Mouse (Mus musculus) MEL (cell line): Measurements from ENCODE around the gene Man2a1. TPM values are rescaled to one million over a fixed set of nuclear protein-coding genes. Genes with fewer than 3 reads are reported as not detected.

Experiments
- DNase-seq: peaks from one replicate; pipeline ENCODE4 v3.0.0; 2011; ENCODE audit warnings: low read depth, low spot score
- H3K27ac ChIP-seq: 2 replicates; pipeline ENCODE4 v1.5.1; 2012; ENCODE audit warnings: low read depth, mild to moderate bottlenecking, control low read depth, low read length, moderate library complexity; ENCODE audit not compliant: control insufficient read depth
- H3K27me3 ChIP-seq, 2 experiments: fragments of 150-350 bp in 1 of 2; sonication (generic) in 1 of 2; 2 replicates each; pipeline ENCODE4 v1.6.1; 2012; ENCODE audit warnings: low read length in 2 of 2, mild to moderate bottlenecking in 2 of 2, improper control_type of control experiment in 1 of 2, moderate library complexity in 1 of 2; ENCODE audit not compliant: insufficient read depth in 2 of 2, control insufficient read depth in 1 of 2
- H3K36me3 ChIP-seq, 2 experiments: 2 replicates each; pipeline ENCODE4 v1.6.1; 2012 to 2014; ENCODE audit warnings: low read length in 2 of 2, improper control_type of control experiment in 1 of 2, inconsistent platforms in 1 of 2, mild to moderate bottlenecking in 1 of 2; ENCODE audit not compliant: insufficient read depth in 2 of 2, control insufficient read depth in 1 of 2
- H3K4me1 ChIP-seq, 2 experiments: fragments of 150-350 bp in 1 of 2; sonication (generic) in 1 of 2; 2 replicates each; pipeline ENCODE4 v1.6.1; 2012; ENCODE audit warnings: low read length in 2 of 2, improper control_type of control experiment in 1 of 2, mild to moderate bottlenecking in 1 of 2; ENCODE audit not compliant: insufficient read depth in 2 of 2, control insufficient read depth in 1 of 2
- H3K4me3 ChIP-seq, 2 experiments: fragments of 150-350 bp in 1 of 2; sonication (generic) in 1 of 2; 2 replicates each; pipeline ENCODE4 v1.5.1; 2012; ENCODE audit warnings: low read depth in 2 of 2, low read length in 2 of 2, mild to moderate bottlenecking in 2 of 2, moderate library complexity in 2 of 2, control low read depth in 1 of 2, improper control_type of control experiment in 1 of 2; ENCODE audit not compliant: control insufficient read depth in 1 of 2, insufficient read depth in 1 of 2
- H3K79me2 ChIP-seq: 2 replicates; pipeline ENCODE4 v1.6.1; 2012; ENCODE audit warnings: mild to moderate bottlenecking, low read length, moderate library complexity; ENCODE audit not compliant: control insufficient read depth, poor library complexity, insufficient read depth
- H3K9ac ChIP-seq: 2 replicates; pipeline ENCODE4 v1.6.1; 2012; ENCODE audit warnings: low read depth, mild to moderate bottlenecking, control low read depth, low read length, moderate library complexity; ENCODE audit not compliant: control insufficient read depth, poor library complexity, severe bottlenecking
- H3K9me3 ChIP-seq: fragments of 150-350 bp; sonication (generic); replicated peaks from 2 replicates; pipeline ENCODE4 v1.6.1; 2012; ENCODE audit warnings: mild to moderate bottlenecking, low read length, improper control_type of control experiment, moderate library complexity; ENCODE audit not compliant: insufficient read depth
- BHLHE40 ChIP-seq: IDR thresholded peaks from 2 replicates; pipeline ENCODE4 v1.6.1; 2012; ENCODE audit warnings: low read depth, mild to moderate bottlenecking, inconsistent platforms, low read length, improper control_type of control experiment, borderline replicate concordance
- CHD1 ChIP-seq: IDR thresholded peaks from 2 replicates; pipeline ENCODE4 v1.6.1; 2012; ENCODE audit warnings: low read depth, mild to moderate bottlenecking, inconsistent platforms, low read length, improper control_type of control experiment
- CHD2 ChIP-seq: IDR thresholded peaks from 2 replicates; pipeline ENCODE4 v1.6.1; 2011; ENCODE audit warnings: low read length, improper control_type of control experiment
- CTCF ChIP-seq, 3 experiments: IDR thresholded peaks in 2 of 3; conservative IDR thresholded peaks in 1 of 3; 2 replicates each; pipeline ENCODE4 v1.5.1; 2011 to 2012; ENCODE audit warnings: low read length in 3 of 3, low read depth in 2 of 3, mild to moderate bottlenecking in 2 of 3, improper control_type of control experiment in 1 of 3, inconsistent platforms in 1 of 3, mixed read lengths in 1 of 3, moderate library complexity in 1 of 3; ENCODE audit not compliant: control insufficient read depth in 1 of 3, insufficient read depth in 1 of 3, poor library complexity in 1 of 3, severe bottlenecking in 1 of 3
- E2F4 ChIP-seq: IDR thresholded peaks from 2 replicates; pipeline ENCODE4 v1.6.1; 2011; ENCODE audit warnings: low read depth, low read length, improper control_type of control experiment, borderline replicate concordance
- EP300 ChIP-seq, 2 experiments: IDR thresholded peaks; 2 replicates each; pipeline ENCODE4 v1.6.1; 2011; ENCODE audit warnings: improper control_type of control experiment in 2 of 2, low read length in 2 of 2, low read depth in 1 of 2, mild to moderate bottlenecking in 1 of 2
- ETS1 ChIP-seq: IDR thresholded peaks from 2 replicates; pipeline ENCODE4 v1.6.1; 2012; ENCODE audit warnings: low read depth, mild to moderate bottlenecking, inconsistent platforms, low read length, improper control_type of control experiment, moderate library complexity
- GATA1 ChIP-seq: IDR thresholded peaks from 2 replicates; pipeline ENCODE4 v1.6.1; 2011; ENCODE audit warnings: low read depth, low read length, improper control_type of control experiment
- HCFC1 ChIP-seq: IDR thresholded peaks from 2 replicates; pipeline ENCODE4 v1.6.1; 2012; ENCODE audit warnings: low read depth, mild to moderate bottlenecking, inconsistent platforms, low read length, improper control_type of control experiment, moderate library complexity
- KAT2A ChIP-seq: conservative IDR thresholded peaks from 2 replicates; pipeline ENCODE4 v1.6.1; 2012; ENCODE audit warnings: low read depth, low read length, improper control_type of control experiment, inconsistent platforms
- MAFK ChIP-seq: IDR thresholded peaks from 2 replicates; pipeline ENCODE4 v1.6.1; 2011; ENCODE audit warnings: low read depth, mild to moderate bottlenecking, low read length, improper control_type of control experiment, borderline replicate concordance
- MAX ChIP-seq: IDR thresholded peaks from 2 replicates; pipeline ENCODE4 v1.6.1; 2011; ENCODE audit warnings: low read length, improper control_type of control experiment
- MXI1 ChIP-seq: IDR thresholded peaks from 2 replicates; pipeline ENCODE4 v1.6.1; 2011; ENCODE audit warnings: mild to moderate bottlenecking, low read depth, low read length, improper control_type of control experiment
- NRF1 ChIP-seq: IDR thresholded peaks from 2 replicates; pipeline ENCODE4 v1.6.1; 2014; ENCODE audit warnings: low read depth, mild to moderate bottlenecking, inconsistent platforms, low read length, improper control_type of control experiment, moderate library complexity; ENCODE audit not compliant: poor library complexity, insufficient read depth, severe bottlenecking
- POLR2A ChIP-seq, 2 experiments: IDR thresholded peaks; 2 replicates each; pipeline ENCODE4 v1.6.1; 2011 to 2012; ENCODE audit warnings: low read length in 2 of 2, mild to moderate bottlenecking in 2 of 2, control low read depth in 1 of 2, improper control_type of control experiment in 1 of 2, low read depth in 1 of 2, moderate library complexity in 1 of 2; ENCODE audit not compliant: control insufficient read depth in 1 of 2, insufficient read depth in 1 of 2, poor library complexity in 1 of 2
- POLR2AphosphoS5 ChIP-seq: IDR thresholded peaks from 2 replicates; pipeline ENCODE4 v1.6.1; 2012; ENCODE audit warnings: low read depth, borderline replicate concordance, mild to moderate bottlenecking, inconsistent platforms, low read length, moderate library complexity, mixed read lengths
- RCOR1 ChIP-seq: IDR thresholded peaks from 2 replicates; pipeline ENCODE4 v1.6.1; 2012; ENCODE audit warnings: low read depth, mild to moderate bottlenecking, inconsistent platforms, low read length, improper control_type of control experiment
- SMC3 ChIP-seq: IDR thresholded peaks from 2 replicates; pipeline ENCODE4 v1.6.1; 2011; ENCODE audit warnings: low read depth, low read length, improper control_type of control experiment
- USF1 ChIP-seq: IDR thresholded peaks from 2 replicates; pipeline ENCODE4 v1.6.1; 2014; ENCODE audit warnings: low read depth, mild to moderate bottlenecking, inconsistent platforms, low read length, improper control_type of control experiment, moderate library complexity
- USF2 ChIP-seq, 2 experiments: IDR thresholded peaks; 2 replicates each; pipeline ENCODE4 v1.6.1; 2011 to 2012; ENCODE audit warnings: improper control_type of control experiment in 2 of 2, low read length in 2 of 2, borderline replicate concordance in 1 of 2, inconsistent platforms in 1 of 2, low read depth in 1 of 2, mild to moderate bottlenecking in 1 of 2; ENCODE audit not compliant: insufficient read depth in 1 of 2
- ZC3H11A ChIP-seq: IDR thresholded peaks from 2 replicates; pipeline ENCODE4 v1.6.1; 2012; ENCODE audit warnings: low read depth, mild to moderate bottlenecking, inconsistent platforms, low read length, improper control_type of control experiment
- ZKSCAN1 ChIP-seq: IDR thresholded peaks from 2 replicates; pipeline ENCODE4 v1.6.1; 2012; ENCODE audit warnings: low read depth, mild to moderate bottlenecking, inconsistent platforms, low read length, improper control_type of control experiment, moderate library complexity
- ZMIZ1 ChIP-seq: IDR thresholded peaks from 2 replicates; pipeline ENCODE4 v1.6.1; 2012; ENCODE audit warnings: low read depth, mild to moderate bottlenecking, inconsistent platforms, low read length, improper control_type of control experiment, moderate library complexity
- ZNF384 ChIP-seq: IDR thresholded peaks from 2 replicates; pipeline ENCODE4 v1.6.1; 2012; ENCODE audit warnings: low read depth, mild to moderate bottlenecking, inconsistent platforms, low read length, improper control_type of control experiment
- polyA plus RNA-seq, 2 experiments: library from polyadenylated mRNA; stranded (reverse) in 1 of 2; unstranded in 1 of 2; fragments of >175 nt in 1 of 2; fragments of >200 nt in 1 of 2; gene quantifications; 2 replicates each; pipeline versions ENCODE4 v1.2.1 to v1.2.4; 2012; ENCODE audit warnings: low replicate concordance in 2 of 2, low read depth in 1 of 2; ENCODE audit not compliant: insufficient read length in 2 of 2, insufficient read depth in 1 of 2, missing spikeins in 1 of 2
- total RNA-seq: library from RNA; depleted of rRNA; stranded (reverse); fragments of 300-350 nt; gene quantifications from 2 replicates; pipeline ENCODE4 v1.2.3, GENCODE M21; 2012

Man2a1 gene
- total and polyA plus RNA-seq, 3 experiments = 8.7 to 27.5 (median 9.1) TPM

DNA sequence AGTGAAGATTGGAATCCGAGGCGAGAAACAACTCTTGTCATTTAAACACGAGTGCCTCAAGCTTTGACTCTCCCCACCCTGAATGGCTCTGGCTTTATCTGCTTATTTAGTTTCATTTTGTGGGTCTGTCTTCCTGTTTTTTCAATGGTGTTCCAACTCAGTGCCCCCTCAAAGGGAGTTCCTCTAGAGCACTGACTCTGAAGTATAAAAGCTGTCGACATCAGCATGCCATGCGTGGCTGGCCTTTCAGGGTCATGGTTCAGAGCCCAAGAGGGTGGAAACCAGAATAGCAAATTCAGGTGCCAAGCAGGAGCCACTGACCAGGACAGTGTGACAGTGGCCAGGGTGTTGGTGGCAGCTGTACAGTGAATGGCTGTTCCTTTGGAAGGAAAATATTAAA is 68.0 kb downstream of the Man2a1 start:
- H3K9me3 ChIP-seq = no peaks in the 10 kb centered on the region
- H3K27ac ChIP-seq = peak overlapping the region; percentile 5
- no peaks in the 10 kb centered on the region for H3K79me2 ChIP-seq
- H3K27me3 ChIP-seq = no peaks in the 10 kb centered on the region
- peak; percentile 61 for DNase-seq
- H3K9ac ChIP-seq = peak overlapping the region; percentile 2
- H3K4me1 ChIP-seq = peaks cover 5 to 8% of the 10 kb centered on the region in 2 experiments; a peak in 3 of 4 replicates
- H3K36me3 ChIP-seq = peaks cover 4 to 10% of the 10 kb centered on the region in 2 experiments
- peak overlapping the region in 1 of 2 experiments; percentile 42; a peak in 2 of 4 replicates for H3K4me3 ChIP-seq
- no peak for TF ChIP-seq POLR2AphosphoS5
- no peak for TF ChIP-seq HCFC1
- TF ChIP-seq CTCF (IDR thresholded peaks at IDR 0.05 in 2 of 3, conservative IDR thresholded peaks at IDR 0.05 in 1 of 3; ENCODE audit: control insufficient read depth in 1 of 3, insufficient read depth in 1 of 3, low read depth in 2 of 3, low read length in 3 of 3, poor library complexity in 1 of 3, severe bottlenecking in 1 of 3) = no peak
- no peak for TF ChIP-seq BHLHE40
- no peak for TF ChIP-seq USF1
- peak; percentile 14; the same call in 1 of the 2 replicates for TF ChIP-seq GATA1
- TF ChIP-seq MAX = 0 out of 2 replicates have a peak, but pooled peaks have one; percentile 15
- no peak for TF ChIP-seq RCOR1
- TF ChIP-seq CHD2 = no peak
- TF ChIP-seq MXI1 = 0 out of 2 replicates have a peak, but pooled peaks have one; percentile 13
- TF ChIP-seq POLR2A (IDR thresholded peaks at IDR 0.05; ENCODE audit: control insufficient read depth in 1 of 2, insufficient read depth in 1 of 2, low read depth in 1 of 2, low read length in 2 of 2, poor library complexity in 1 of 2) = no peak
- TF ChIP-seq ZMIZ1 = no peak
- no peak for TF ChIP-seq EP300 (IDR thresholded peaks at IDR 0.05; ENCODE audit: low read depth in 1 of 2, low read length in 2 of 2)
- no peak for TF ChIP-seq ZC3H11A
- TF ChIP-seq CHD1 = no peak
- TF ChIP-seq E2F4 = no peak
- TF ChIP-seq KAT2A = no peak
- no peak for TF ChIP-seq NRF1
- no peak for TF ChIP-seq ZKSCAN1
- no peak for TF ChIP-seq MAFK
- no peak for TF ChIP-seq USF2 (IDR thresholded peaks at IDR 0.05; ENCODE audit: borderline replicate concordance in 1 of 2, insufficient read depth in 1 of 2, low read depth in 1 of 2, low read length in 2 of 2)
- TF ChIP-seq SMC3 = no peak
- TF ChIP-seq ETS1 = 0 out of 2 replicates have a peak, but pooled peaks have one; percentile 20
- TF ChIP-seq ZNF384 = no peak
